Mouse (Mus musculus): ENCODE results near the gene Ank3. TPM values are rescaled to one million over a fixed set of nuclear protein-coding genes. Genes with fewer than 3 reads are reported as not detected.

The Ank3 gene
- polyA plus RNA-seq, 1 experiment: not detected

GRCm38 (mm10) chr10:69967994-69968393 is 569.4 kb downstream of the Ank3 start:
- no peak for TF ChIP-seq GATA1 (IDR thresholded peaks at IDR 0.05; ENCODE audit: low read length)

- TF ChIP-seq GATA1 (IDR thresholded peaks at IDR 0.05; ENCODE audit: low read length): no peak
Observed at GRCm38 (mm10) chr10:69979636-69980035, 581.1 kb downstream of the Ank3 start.

GRCm38 (mm10) chr10:69981386-69982097 is 583.0 kb downstream of the Ank3 start:
- no peak for TF ChIP-seq GATA1 (IDR thresholded peaks at IDR 0.05; ENCODE audit: low read length)

- no peak for TF ChIP-seq GATA1 (IDR thresholded peaks at IDR 0.05; ENCODE audit: low read length)
Observed at GRCm38 (mm10) chr10:69982701-69983100, 584.1 kb downstream of the Ank3 start.

- TF ChIP-seq GATA1 (IDR thresholded peaks at IDR 0.05; ENCODE audit: low read length): no peak
Observed at GRCm38 (mm10) chr10:69987496-69987895, 588.9 kb downstream of the Ank3 start.

GRCm38 (mm10) chr10:69997082-69997481 is 598.5 kb downstream of the Ank3 start:
- TF ChIP-seq GATA1 (IDR thresholded peaks at IDR 0.05; ENCODE audit: low read length): no peak

- no peak for TF ChIP-seq GATA1 (IDR thresholded peaks at IDR 0.05; ENCODE audit: low read length)
Observed at GRCm38 (mm10) chr10:70004058-70004457, 605.5 kb downstream of the Ank3 start.

- no peak for TF ChIP-seq GATA1 (IDR thresholded peaks at IDR 0.05; ENCODE audit: low read length)
Observed at GRCm38 (mm10) chr10:70004831-70005230, 606.3 kb downstream of the Ank3 start.

- no peak for TF ChIP-seq GATA1 (IDR thresholded peaks at IDR 0.05; ENCODE audit: low read length)
Observed at GRCm38 (mm10) chr10:70006380-70006779, 607.8 kb downstream of the Ank3 start.

GRCm38 (mm10) chr10:70011738-70012137 is 613.2 kb downstream of the Ank3 start:
- TF ChIP-seq GATA1 (IDR thresholded peaks at IDR 0.05; ENCODE audit: low read length): no peak

GRCm38 (mm10) chr10:70013931-70014330 is 615.4 kb downstream of the Ank3 start:
- TF ChIP-seq GATA1 (IDR thresholded peaks at IDR 0.05; ENCODE audit: low read length): no peak

- TF ChIP-seq GATA1 (IDR thresholded peaks at IDR 0.05; ENCODE audit: low read length): no peak
Observed at GRCm38 (mm10) chr10:70015201-70015600, 616.6 kb downstream of the Ank3 start.

- no peak for TF ChIP-seq GATA1 (IDR thresholded peaks at IDR 0.05; ENCODE audit: low read length)
Observed at GRCm38 (mm10) chr10:70018691-70019090, 620.1 kb downstream of the Ank3 start.

- TF ChIP-seq GATA1 (IDR thresholded peaks at IDR 0.05; ENCODE audit: low read length): no peak
Observed at GRCm38 (mm10) chr10:70021667-70022066, 623.1 kb downstream of the Ank3 start.

- no peak for TF ChIP-seq GATA1 (IDR thresholded peaks at IDR 0.05; ENCODE audit: low read length)
Observed at GRCm38 (mm10) chr10:70022596-70022995, 624.0 kb downstream of the Ank3 start.

- TF ChIP-seq GATA1 (IDR thresholded peaks at IDR 0.05; ENCODE audit: low read length): no peak
Observed at GRCm38 (mm10) chr10:70023861-70024260, 625.3 kb downstream of the Ank3 start.

- TF ChIP-seq GATA1 (IDR thresholded peaks at IDR 0.05; ENCODE audit: low read length): no peak
Observed at GRCm38 (mm10) chr10:70031942-70032341, 633.4 kb downstream of the Ank3 start.

GRCm38 (mm10) chr10:70032982-70033381 is 634.4 kb downstream of the Ank3 start:
- TF ChIP-seq GATA1 (IDR thresholded peaks at IDR 0.05; ENCODE audit: low read length): no peak

Measured in G1E-ER4 (cell line).